Mouse (Mus musculus) kidney, postnatal 0 days (tissue): ENCODE measurements at regions not wholly inside any gene's neighbourhood (a gene's known extent, or its start where the extent isn't known, plus 50 kb on each side); places are given as distances from the start of the nearest gene placed in this dataset.
A peak's percentile ranks its signal among the peaks of the same experiment; 100 is the strongest.

Experiments used
- ATAC-seq: fragments of 200-750 bp; cut with Nextera tagmentation; replicated peaks from 2 replicates; pipeline ENCODE4 v1.8.0; 2017; ENCODE audit warnings: low read depth, moderate number of reproducible peaks, moderate TSS enrichment, moderate library complexity; ENCODE audit not compliant: low FRiP score
- DNase-seq: peaks from one replicate; pipeline ENCODE4 v3.0.0-alpha.2; 2016; ENCODE audit warnings: low spot score
- H3K27ac ChIP-seq: fragments of 300-500 bp; sonication (generic); 2 replicates; pipeline ENCODE4 v1.5.1; 2014; ENCODE audit warnings: mild to moderate bottlenecking
- H3K27me3 ChIP-seq: fragments of 300-500 bp; sonication (generic); 2 replicates; pipeline ENCODE4 v1.6.1; 2014; ENCODE audit warnings: low read length, mixed read lengths; ENCODE audit not compliant: insufficient read depth
- H3K36me3 ChIP-seq: fragments of 300-500 bp; sonication (generic); 2 replicates; pipeline ENCODE4 v1.6.1; 2014; ENCODE audit warnings: low read length, mixed read lengths; ENCODE audit not compliant: insufficient read depth
- H3K4me1 ChIP-seq: fragments of 300-500 bp; sonication (generic); replicated peaks from 2 replicates; pipeline ENCODE4 v1.6.1; 2014; ENCODE audit warnings: antibody characterized with exemption, low read length, mixed read lengths; ENCODE audit not compliant: insufficient read depth
- H3K4me2 ChIP-seq: fragments of 300-500 bp; sonication (generic); 2 replicates; pipeline ENCODE4 v1.6.1; 2014; ENCODE audit warnings: mild to moderate bottlenecking, low read length, moderate library complexity, mixed read lengths
- H3K4me3 ChIP-seq: fragments of 300-500 bp; sonication (generic); replicated peaks from 2 replicates; pipeline ENCODE4 v1.5.1; 2014; ENCODE audit warnings: low read depth, low read length
- H3K9ac ChIP-seq: fragments of 300-500 bp; sonication (generic); 2 replicates; pipeline ENCODE4 v1.6.1; 2014; ENCODE audit warnings: low read depth, low read length
- H3K9me3 ChIP-seq: fragments of 300-500 bp; sonication (generic); replicated peaks from 2 replicates; pipeline ENCODE4 v1.6.1; 2016; ENCODE audit warnings: low read length, inconsistent platforms, mixed read lengths
- CTCF ChIP-seq: IDR thresholded peaks from 2 replicates; pipeline ENCODE4 v1.5.1; 2016; ENCODE audit warnings: antibody characterized with exemption, low read depth, mild to moderate bottlenecking, moderate library complexity
- WGBS: fragments of 180-500 bp; shearing (Covaris S2); extraction: QIAGEN DNeasy Blood & Tissue Kit; methylation state at CpG from one replicate; pipeline ENCODE4 v1.1.7; 2014; 5-methylcytosine and 5-hydroxymethylcytosine counted together

GRCm38 (mm10) chr1:33395733-33396132 is 273.9 kb downstream of the Prim2 start:
- Histone ChIP-seq H3K9me3 (no peaks in the 10 kb centered on the region), H3K27ac (no peak overlapping the region), H3K4me2 (no peak overlapping the region), H3K36me3 (no peaks in the 10 kb centered on the region), H3K4me3 (no peak overlapping the region), H3K4me1 (no peaks in the 10 kb centered on the region), H3K9ac (no peak overlapping the region), H3K27me3 (no peaks in the 10 kb centered on the region)
- no peak for DNase-seq
- 41% methylated on average over 10 of the region's 10 CpGs for WGBS
- TF ChIP-seq CTCF = no peak
- ATAC-seq = no peak

- ATAC-seq = no peak
- no peaks in the 10 kb centered on the region for H3K9me3 ChIP-seq
- no peak for DNase-seq
- H3K4me2 ChIP-seq = no peak overlapping the region
- no peak for TF ChIP-seq CTCF
- no peak overlapping the region for H3K9ac ChIP-seq
- WGBS = 62% methylated on average over 5 of the region's 5 CpGs
- no peaks in the 10 kb centered on the region for H3K27me3 ChIP-seq
- H3K4me3 ChIP-seq = no peak overlapping the region
- no peak overlapping the region for H3K27ac ChIP-seq
- no peaks in the 10 kb centered on the region for H3K4me1 ChIP-seq
- H3K36me3 ChIP-seq = no peaks in the 10 kb centered on the region
Observed at GRCm38 (mm10) chr1:33394989-33395594, 274.5 kb downstream of the Prim2 start.

- ATAC-seq (no peak), DNase-seq (peak; percentile 22)
- Histone ChIP-seq H3K9me3 (no peaks in the 10 kb centered on the region), H3K27me3 (no peaks in the 10 kb centered on the region), H3K27ac (no peak overlapping the region), H3K4me2 (no peak overlapping the region), H3K9ac (no peak overlapping the region), H3K4me3 (no peak overlapping the region), H3K36me3 (no peaks in the 10 kb centered on the region), H3K4me1 (no peaks in the 10 kb centered on the region)
- TF ChIP-seq CTCF = no peak
- 37% methylated on average over 7 of the region's 7 CpGs for WGBS
Observed at GRCm38 (mm10) chr1:33370796-33371195, 298.8 kb downstream of the Prim2 start.

- Histone ChIP-seq H3K27me3 (no peaks in the 10 kb centered on the region), H3K4me2 (no peak overlapping the region), H3K9me3 (no peaks in the 10 kb centered on the region), H3K36me3 (no peaks in the 10 kb centered on the region), H3K4me3 (no peak overlapping the region), H3K4me1 (no peaks in the 10 kb centered on the region), H3K27ac (no peak overlapping the region), H3K9ac (no peak overlapping the region)
- no peak for TF ChIP-seq CTCF
- no peak for ATAC-seq
- no peak for DNase-seq
- 56% methylated on average over 13 of the region's 13 CpGs for WGBS
Observed at GRCm38 (mm10) chr1:33362688-33363426, 306.7 kb downstream of the Prim2 start.

GRCm38 (mm10) chr1:33334061-33334460 is 335.5 kb downstream of the Prim2 start:
- H3K9ac ChIP-seq = no peak overlapping the region
- no peaks in the 10 kb centered on the region for H3K36me3 ChIP-seq
- H3K4me2 ChIP-seq = no peak overlapping the region
- H3K4me3 ChIP-seq = no peak overlapping the region
- no peak for TF ChIP-seq CTCF
- H3K9me3 ChIP-seq = no peaks in the 10 kb centered on the region
- no peak for ATAC-seq
- H3K4me1 ChIP-seq = no peaks in the 10 kb centered on the region
- no peak overlapping the region for H3K27ac ChIP-seq
- no peak for DNase-seq
- 74% methylated on average over 3 of the region's 3 CpGs for WGBS
- H3K27me3 ChIP-seq = no peaks in the 10 kb centered on the region
